Mouse (Mus musculus): ENCODE measurements around the gene Spaar. TPM values are rescaled to one million over a fixed set of nuclear protein-coding genes. Genes with fewer than 3 reads are reported as not detected.

Spaar gene
- polyA plus RNA-seq, 1 experiment from 2014 or later: 8.1 TPM

GRCm38 (mm10) chr4:43726995-43727394, 2.8 kb upstream of the Spaar start, which contains the start of gene Hrct1:
Gene Hrct1, plus strand, starts transcription at chr4:43727188.
- Histone ChIP-seq H3K9me3 (ENCODE audit: low read length) (no peaks in the 10 kb centered on the region), H3K9ac (replicated peaks; ENCODE audit: low read depth) (no peak within 1 kb of the TSS; the same call in 1 of the 2 replicates), H3K27ac (ENCODE audit: low read length) (peak within 1 kb of the TSS; percentile 97), H3K27me3 (replicated peaks; ENCODE audit: insufficient read depth, low read length) (no peaks in the 10 kb centered on the region), H3K36me3 (ENCODE audit: insufficient read depth, low read length) (no peaks in the 10 kb centered on the region), H3K4me3 (ENCODE audit: low read depth, low read length) (no peak within 1 kb of the TSS), H3K4me1 (ENCODE audit: insufficient read depth, low read depth, low read length) (peaks cover 29% of the 10 kb centered on the region; the same call in 1 of the 2 replicates), H3K4me2 (replicated peaks; ENCODE audit: low read depth, low read length) (0 out of 2 replicates have a peak within 1 kb of the TSS, but pooled peaks have one; percentile 8)
- DNase-seq (ENCODE audit: low spot score) (peak; percentile 98), ATAC-seq (peak; percentile 73)
- TF ChIP-seq EP300 (IDR thresholded peaks at IDR 0.05) (peak; percentile 92), CTCF (IDR thresholded peaks at IDR 0.05) (no peak)
- 6% methylated on average over 3 of the region's 3 CpGs for WGBS

- no peaks in the 10 kb centered on the region for H3K9me3 ChIP-seq (ENCODE audit: low read length)
- no peak for TF ChIP-seq EP300 (IDR thresholded peaks at IDR 0.05)
- no peak for TF ChIP-seq CTCF (IDR thresholded peaks at IDR 0.05)
- H3K4me2 ChIP-seq (replicated peaks; ENCODE audit: low read depth, low read length): 0 out of 2 replicates have a peak overlapping the region, but pooled peaks have one; percentile 8
- no peak overlapping the region for H3K4me3 ChIP-seq (ENCODE audit: low read depth, low read length)
- H3K9ac ChIP-seq (replicated peaks; ENCODE audit: low read depth): no peak overlapping the region; the same call in 1 of the 2 replicates
- DNase-seq (ENCODE audit: low spot score) (peak; percentile 45), ATAC-seq (peak; percentile 9; the same call in 1 of the 2 replicates)
- 56% methylated on average over 7 of the region's 7 CpGs for WGBS
- H3K36me3 ChIP-seq (ENCODE audit: insufficient read depth, low read length): no peaks in the 10 kb centered on the region
- H3K27ac ChIP-seq (ENCODE audit: low read length): peak overlapping the region; percentile 97
- H3K4me1 ChIP-seq (ENCODE audit: insufficient read depth, low read depth, low read length): peaks cover 29% of the 10 kb centered on the region; the same call in 1 of the 2 replicates
- no peaks in the 10 kb centered on the region for H3K27me3 ChIP-seq (replicated peaks; ENCODE audit: insufficient read depth, low read length)
Observed at GRCm38 (mm10) chr4:43727718-43728575, 1.9 kb upstream of the Spaar start.

- Histone ChIP-seq H3K4me2 (replicated peaks; ENCODE audit: low read depth, low read length) (no peak overlapping the region), H3K36me3 (ENCODE audit: insufficient read depth, low read length) (no peaks in the 10 kb centered on the region), H3K4me3 (ENCODE audit: low read depth, low read length) (no peak overlapping the region), H3K27me3 (replicated peaks; ENCODE audit: insufficient read depth, low read length) (no peaks in the 10 kb centered on the region), H3K4me1 (ENCODE audit: insufficient read depth, low read depth, low read length) (peaks cover 29% of the 10 kb centered on the region; the same call in 1 of the 2 replicates), H3K9me3 (ENCODE audit: low read length) (no peaks in the 10 kb centered on the region), H3K9ac (replicated peaks; ENCODE audit: low read depth) (no peak overlapping the region), H3K27ac (ENCODE audit: low read length) (peak overlapping the region; percentile 97)
- 3% methylated on average over 5 of the region's 5 CpGs for WGBS
- TF ChIP-seq EP300 (IDR thresholded peaks at IDR 0.05): peak; percentile 97
- TF ChIP-seq CTCF (IDR thresholded peaks at IDR 0.05): no peak
- ATAC-seq (peak; percentile 74), DNase-seq (ENCODE audit: low spot score) (peak; percentile 97)
Observed at GRCm38 (mm10) chr4:43728576-43728954, 1.3 kb upstream of the Spaar start.

- no peaks in the 10 kb centered on the region for H3K9me3 ChIP-seq (ENCODE audit: low read length)
- H3K9ac ChIP-seq (replicated peaks; ENCODE audit: low read depth): 0 out of 2 replicates have a peak overlapping the region, but pooled peaks have one; percentile 1
- peak overlapping the region; percentile 97 for H3K27ac ChIP-seq (ENCODE audit: low read length)
- TF ChIP-seq CTCF (IDR thresholded peaks at IDR 0.05): no peak
- no peak for TF ChIP-seq EP300 (IDR thresholded peaks at IDR 0.05)
- ATAC-seq (no peak), DNase-seq (ENCODE audit: low spot score) (no peak)
- H3K27me3 ChIP-seq (replicated peaks; ENCODE audit: insufficient read depth, low read length): no peaks in the 10 kb centered on the region
- no peaks in the 10 kb centered on the region for H3K36me3 ChIP-seq (ENCODE audit: insufficient read depth, low read length)
- H3K4me2 ChIP-seq (replicated peaks; ENCODE audit: low read depth, low read length): no peak overlapping the region
- H3K4me3 ChIP-seq (ENCODE audit: low read depth, low read length): no peak overlapping the region
- peaks cover 29% of the 10 kb centered on the region; the same call in 1 of the 2 replicates for H3K4me1 ChIP-seq (ENCODE audit: insufficient read depth, low read depth, low read length)
- WGBS: 23% methylated on average over 3 of the region's 3 CpGs
Observed at GRCm38 (mm10) chr4:43729126-43729525, 708 bp upstream of the Spaar start.

- Histone ChIP-seq H3K9ac (replicated peaks; ENCODE audit: low read depth) (peak overlapping the region; percentile 32), H3K4me3 (ENCODE audit: low read depth, low read length) (no peak overlapping the region), H3K4me1 (ENCODE audit: insufficient read depth, low read depth, low read length) (peaks cover 29% of the 10 kb centered on the region; the same call in 1 of the 2 replicates), H3K36me3 (ENCODE audit: insufficient read depth, low read length) (no peaks in the 10 kb centered on the region), H3K9me3 (ENCODE audit: low read length) (no peaks in the 10 kb centered on the region), H3K27ac (ENCODE audit: low read length) (peak overlapping the region; percentile 97), H3K4me2 (replicated peaks; ENCODE audit: low read depth, low read length) (peak overlapping the region; percentile 34), H3K27me3 (replicated peaks; ENCODE audit: insufficient read depth, low read length) (no peaks in the 10 kb centered on the region)
- 64% methylated on average over 21 of the region's 21 CpGs for WGBS
- peak; percentile 74 for DNase-seq (ENCODE audit: low spot score)
- TF ChIP-seq EP300 (IDR thresholded peaks at IDR 0.05) (no peak), CTCF (IDR thresholded peaks at IDR 0.05) (peak; percentile 63)
- peak; percentile 13; the same call in 1 of the 2 replicates for ATAC-seq
Observed at GRCm38 (mm10) chr4:43730750-43731297, 990 bp downstream of the Spaar start.

- 0% methylated on average over 1 of the region's 1 CpGs for WGBS
- H3K36me3 ChIP-seq (ENCODE audit: insufficient read depth, low read length): no peaks in the 10 kb centered on the region
- peak overlapping the region; percentile 32 for H3K4me2 ChIP-seq (replicated peaks; ENCODE audit: low read depth, low read length)
- DNase-seq (ENCODE audit: low spot score) (no peak), ATAC-seq (no peak)
- H3K9ac ChIP-seq (replicated peaks; ENCODE audit: low read depth): peak overlapping the region; percentile 23; the same call in 1 of the 2 replicates
- no peaks in the 10 kb centered on the region for H3K9me3 ChIP-seq (ENCODE audit: low read length)
- TF ChIP-seq EP300 (IDR thresholded peaks at IDR 0.05) (no peak), CTCF (IDR thresholded peaks at IDR 0.05) (no peak)
- no peak overlapping the region for H3K4me3 ChIP-seq (ENCODE audit: low read depth, low read length)
- no peaks in the 10 kb centered on the region for H3K27me3 ChIP-seq (replicated peaks; ENCODE audit: insufficient read depth, low read length)
- peaks cover 29% of the 10 kb centered on the region; the same call in 1 of the 2 replicates for H3K4me1 ChIP-seq (ENCODE audit: insufficient read depth, low read depth, low read length)
- peak overlapping the region; percentile 47; the same call in 1 of the 2 replicates for H3K27ac ChIP-seq (ENCODE audit: low read length)
Observed at GRCm38 (mm10) chr4:43732171-43732570, 2.3 kb downstream of the Spaar start.
